Mouse (Mus musculus) liver, embryonic 16.5 days (tissue): Measurements from ENCODE around the gene Il12rb2. TPM values are rescaled to one million over a fixed set of nuclear protein-coding genes. Genes with fewer than 3 reads are reported as not detected.

Source experiments
- ATAC-seq: fragments of 200-750 bp; cut with Nextera tagmentation; 2 replicates; pipeline ENCODE4 v1.8.0; 2017; ENCODE audit warnings: low read depth, mild to moderate bottlenecking, moderate number of reproducible peaks, moderate library complexity
- H3K27ac ChIP-seq: fragments of 300-500 bp; sonication (generic); 2 replicates; pipeline ENCODE4 v1.5.1; 2014; ENCODE audit warnings: mild to moderate bottlenecking, low read length
- H3K27me3 ChIP-seq: fragments of 300-500 bp; sonication (generic); 2 replicates; pipeline ENCODE4 v1.6.1; 2014; ENCODE audit warnings: low read depth, low read length, mixed read lengths; ENCODE audit not compliant: control insufficient read depth, insufficient read depth
- H3K36me3 ChIP-seq: fragments of 300-500 bp; sonication (generic); 2 replicates; pipeline ENCODE4 v1.6.1; 2014; ENCODE audit warnings: mild to moderate bottlenecking; ENCODE audit not compliant: control insufficient read depth, insufficient read depth
- H3K4me1 ChIP-seq: fragments of 300-500 bp; sonication (generic); 2 replicates; pipeline ENCODE4 v1.6.1; 2014; ENCODE audit warnings: low read depth, low read length, mixed read lengths; ENCODE audit not compliant: control insufficient read depth
- H3K4me2 ChIP-seq: fragments of 300-500 bp; sonication (generic); 2 replicates; pipeline ENCODE4 v1.6.1; 2014; ENCODE audit warnings: low read depth, low read length, mixed read lengths
- H3K4me3 ChIP-seq: fragments of 300-500 bp; sonication (generic); 2 replicates; pipeline ENCODE4 v1.5.1; 2014; ENCODE audit warnings: low read depth, mild to moderate bottlenecking, low read length
- H3K9ac ChIP-seq: fragments of 300-500 bp; sonication (generic); 2 replicates; pipeline ENCODE4 v1.6.1; 2014; ENCODE audit warnings: low read depth, low read length
- H3K9me3 ChIP-seq: fragments of 300-500 bp; sonication (generic); replicated peaks from 2 replicates; pipeline ENCODE4 v1.6.1; 2016; ENCODE audit warnings: low read length; ENCODE audit not compliant: control insufficient read depth
- WGBS: fragments of 180-500 bp; shearing (Covaris S2); extraction: QIAGEN DNeasy Blood & Tissue Kit; methylation state at CpG from one replicate; pipeline ENCODE4 v1.1.7; 2014; ENCODE audit not compliant: insufficient replicate concordance; 5-methylcytosine and 5-hydroxymethylcytosine counted together
- polyA plus RNA-seq: library from polyadenylated mRNA; unstranded; fragments of >200 nt; fragmentation: Nextera tagmentation; extraction: Ambion mirVana; gene quantifications from 2 replicates; pipeline ENCODE4 v1.2.1, GENCODE M21; 2015

Il12rb2 gene
- polyA plus RNA-seq, 1 experiment from 2014 or later, result 0.19 TPM

DNA sequence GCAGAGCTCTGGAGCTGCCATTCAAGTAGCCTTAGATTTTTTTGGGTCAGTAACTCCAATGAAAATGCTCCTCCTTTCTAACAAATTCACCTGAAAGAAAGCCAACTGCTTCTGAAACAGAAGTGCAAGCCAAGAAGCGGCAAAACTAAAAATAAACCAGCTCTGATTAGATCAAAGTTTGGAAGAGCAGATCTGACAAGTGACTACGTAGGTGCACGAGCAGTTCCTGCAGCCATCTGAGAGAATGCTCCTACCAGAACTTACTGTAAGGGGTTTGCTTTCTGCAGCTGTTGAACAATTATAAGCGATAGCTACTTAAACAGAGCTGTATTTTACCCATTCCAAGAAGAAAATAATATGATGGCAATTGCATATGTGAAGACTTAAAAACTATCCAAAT, 73.5 kb downstream of the Il12rb2 start:
- WGBS, result 66% methylated on average over 4 of the region's 4 CpGs
- no peak for ATAC-seq

DNA sequence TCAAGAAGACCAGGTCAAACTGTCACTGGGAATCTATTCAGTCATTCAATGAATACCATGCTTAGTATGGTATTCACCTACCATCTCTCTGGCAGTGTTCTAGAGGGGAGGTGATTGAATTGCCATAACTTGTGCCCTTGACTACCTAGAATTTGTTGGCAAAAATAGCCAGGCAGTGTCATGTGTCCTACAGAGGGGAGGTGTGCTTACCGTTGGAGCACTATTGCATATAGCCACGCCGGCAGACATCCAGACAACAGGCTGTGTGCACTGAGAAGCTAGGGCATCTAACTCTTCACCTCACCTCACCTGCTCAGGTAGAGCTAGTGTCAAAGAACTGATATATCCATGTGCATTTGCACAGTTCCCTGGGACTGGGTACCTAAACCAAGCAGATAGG, 74.8 kb downstream of the Il12rb2 start:
- ATAC-seq, result no peak
- Histone ChIP-seq H3K4me2 (no peak overlapping the region), H3K9me3 (no peaks in the 10 kb centered on the region), H3K36me3 (no peaks in the 10 kb centered on the region), H3K9ac (no peak overlapping the region), H3K4me1 (no peaks in the 10 kb centered on the region; the same call in 1 of the 2 replicates), H3K4me3 (no peak overlapping the region), H3K27me3 (no peaks in the 10 kb centered on the region), H3K27ac (no peak overlapping the region)
- 79% methylated on average over 3 of the region's 3 CpGs for WGBS

More for the DNA sequence above, 73.5 kb downstream of the Il12rb2 start:
- H3K9me3 ChIP-seq, result no peaks in the 10 kb centered on the region
- no peaks in the 10 kb centered on the region; the same call in 1 of the 2 replicates for H3K4me1 ChIP-seq
- H3K4me2 ChIP-seq, result no peak overlapping the region
- H3K27me3 ChIP-seq, result no peaks in the 10 kb centered on the region
- no peaks in the 10 kb centered on the region for H3K36me3 ChIP-seq
- H3K27ac ChIP-seq, result no peak overlapping the region
- H3K4me3 ChIP-seq, result no peak overlapping the region
- H3K9ac ChIP-seq, result no peak overlapping the region

DNA sequence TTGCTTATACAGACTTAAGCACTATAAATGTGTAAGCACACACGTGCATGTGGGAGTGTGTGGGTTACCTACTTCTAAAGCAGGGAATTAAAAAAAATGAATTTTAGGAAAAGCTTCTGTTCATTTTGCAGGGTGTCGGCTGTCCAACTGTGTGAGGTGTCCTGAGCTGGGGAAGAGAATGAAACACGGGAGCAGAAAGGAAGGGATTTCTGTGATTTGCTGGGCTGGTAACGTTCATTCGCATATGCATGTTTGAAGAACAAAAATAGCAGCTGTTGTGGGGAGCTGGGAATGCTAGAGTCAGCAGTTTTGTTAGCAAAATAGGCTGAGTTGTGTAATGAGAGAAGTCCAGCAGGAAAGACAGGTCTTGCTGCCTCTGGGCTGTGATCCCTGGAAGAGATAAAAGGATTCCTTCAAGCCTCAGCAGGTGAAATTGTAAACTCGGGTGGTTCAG, 75.3 kb downstream of the Il12rb2 start:
- Histone ChIP-seq H3K9ac (no peak overlapping the region), H3K9me3 (no peaks in the 10 kb centered on the region), H3K27me3 (no peaks in the 10 kb centered on the region), H3K27ac (peak overlapping the region; percentile 31; the same call in 1 of the 2 replicates), H3K4me3 (no peak overlapping the region), H3K4me1 (no peaks in the 10 kb centered on the region; the same call in 1 of the 2 replicates), H3K36me3 (no peaks in the 10 kb centered on the region), H3K4me2 (no peak overlapping the region)
- WGBS, result 61% methylated on average over 6 of the region's 6 CpGs
- ATAC-seq, result peak; percentile 69

- no peaks in the 10 kb centered on the region for H3K27me3 ChIP-seq
- H3K9me3 ChIP-seq, result no peaks in the 10 kb centered on the region
- H3K4me2 ChIP-seq, result no peak overlapping the region
- H3K4me1 ChIP-seq, result no peaks in the 10 kb centered on the region; the same call in 1 of the 2 replicates
- 48% methylated on average over 4 of the region's 4 CpGs for WGBS
- no peaks in the 10 kb centered on the region for H3K36me3 ChIP-seq
- no peak overlapping the region for H3K9ac ChIP-seq
- ATAC-seq, result peak; percentile 86
- peak overlapping the region; percentile 33; the same call in 1 of the 2 replicates for H3K27ac ChIP-seq
- H3K4me3 ChIP-seq, result no peak overlapping the region
These were observed 75.7 kb downstream of the Il12rb2 start for GRCm38 (mm10) chr6:67300300-67300699.

DNA sequence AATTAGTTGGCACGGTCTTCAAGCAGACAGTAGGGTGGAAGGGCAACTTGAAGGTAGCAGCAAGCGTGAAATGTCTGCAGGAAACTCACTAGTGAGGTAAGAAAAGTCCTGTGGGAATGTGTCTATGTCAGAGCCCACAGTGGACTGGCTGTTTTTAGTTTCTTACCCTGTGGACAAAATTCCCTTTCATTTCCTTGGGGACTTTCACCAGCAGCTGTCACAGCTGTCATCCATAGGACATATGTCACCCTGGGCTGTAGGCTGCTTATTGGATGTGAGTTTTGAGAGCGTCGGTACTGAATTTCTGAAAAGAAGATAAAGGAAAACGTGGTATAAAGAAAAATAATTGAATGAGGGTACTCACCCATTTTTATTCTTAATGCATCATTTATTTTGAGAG, 77.2 kb downstream of the Il12rb2 start:
- no peaks in the 10 kb centered on the region for H3K9me3 ChIP-seq
- H3K4me1 ChIP-seq, result no peaks in the 10 kb centered on the region; the same call in 1 of the 2 replicates
- H3K4me3 ChIP-seq, result no peak overlapping the region
- no peak for ATAC-seq
- H3K27ac ChIP-seq, result no peak overlapping the region
- H3K9ac ChIP-seq, result no peak overlapping the region
- H3K4me2 ChIP-seq, result no peak overlapping the region
- H3K36me3 ChIP-seq, result no peaks in the 10 kb centered on the region
- no peaks in the 10 kb centered on the region for H3K27me3 ChIP-seq
- WGBS, result 76% methylated on average over 5 of the region's 5 CpGs

DNA sequence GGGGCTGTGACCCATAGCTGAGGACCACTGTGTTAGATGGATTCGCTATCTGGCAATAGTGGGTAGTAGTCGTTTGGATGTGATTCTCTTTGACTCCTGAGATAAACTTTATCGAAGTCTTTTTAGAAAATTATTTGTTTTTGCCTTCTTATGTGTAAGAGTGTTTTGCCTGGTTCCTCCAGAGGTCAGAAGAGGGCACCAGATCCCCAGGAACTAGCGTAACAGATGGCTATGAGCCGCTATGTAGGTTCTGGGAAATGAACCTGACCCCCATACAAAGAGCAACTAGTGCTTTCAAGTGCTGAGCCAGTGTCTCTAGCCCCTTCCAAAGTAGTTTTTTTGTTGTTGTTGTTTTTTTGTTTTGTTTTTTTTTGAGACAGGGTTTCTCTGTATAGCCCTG, 79.9 kb downstream of the Il12rb2 start:
- 53% methylated on average over 5 of the region's 5 CpGs for WGBS
- no peaks in the 10 kb centered on the region; the same call in 1 of the 2 replicates for H3K4me1 ChIP-seq
- H3K4me2 ChIP-seq, result no peak overlapping the region
- no peaks in the 10 kb centered on the region for H3K9me3 ChIP-seq
- ATAC-seq, result no peak
- H3K27me3 ChIP-seq, result no peaks in the 10 kb centered on the region
- H3K9ac ChIP-seq, result no peak overlapping the region
- no peaks in the 10 kb centered on the region for H3K36me3 ChIP-seq
- no peak overlapping the region for H3K27ac ChIP-seq
- H3K4me3 ChIP-seq, result no peak overlapping the region

- Histone ChIP-seq H3K9me3 (no peaks in the 10 kb centered on the region), H3K9ac (no peak overlapping the region), H3K36me3 (peaks cover 6% of the 10 kb centered on the region), H3K27me3 (no peaks in the 10 kb centered on the region), H3K4me2 (no peak overlapping the region), H3K4me1 (no peaks in the 10 kb centered on the region), H3K27ac (no peak overlapping the region), H3K4me3 (no peak overlapping the region)
- ATAC-seq, result no peak
- WGBS, result 53% methylated on average over 5 of the region's 5 CpGs
These were observed 83.9 kb downstream of the Il12rb2 start for GRCm38 (mm10) chr6:67292042-67292623.

- Histone ChIP-seq H3K9ac (no peak overlapping the region), H3K9me3 (no peaks in the 10 kb centered on the region), H3K4me3 (no peak overlapping the region), H3K4me1 (no peaks in the 10 kb centered on the region; the same call in none of the 2 replicates), H3K4me2 (no peak overlapping the region), H3K27me3 (no peaks in the 10 kb centered on the region), H3K36me3 (peaks cover 43% of the 10 kb centered on the region), H3K27ac (no peak overlapping the region)
- 55% methylated on average over 1 of the region's 1 CpGs for WGBS
- no peak for ATAC-seq
These were observed 93.1 kb downstream of the Il12rb2 start for GRCm38 (mm10) chr6:67282897-67283296.

DNA sequence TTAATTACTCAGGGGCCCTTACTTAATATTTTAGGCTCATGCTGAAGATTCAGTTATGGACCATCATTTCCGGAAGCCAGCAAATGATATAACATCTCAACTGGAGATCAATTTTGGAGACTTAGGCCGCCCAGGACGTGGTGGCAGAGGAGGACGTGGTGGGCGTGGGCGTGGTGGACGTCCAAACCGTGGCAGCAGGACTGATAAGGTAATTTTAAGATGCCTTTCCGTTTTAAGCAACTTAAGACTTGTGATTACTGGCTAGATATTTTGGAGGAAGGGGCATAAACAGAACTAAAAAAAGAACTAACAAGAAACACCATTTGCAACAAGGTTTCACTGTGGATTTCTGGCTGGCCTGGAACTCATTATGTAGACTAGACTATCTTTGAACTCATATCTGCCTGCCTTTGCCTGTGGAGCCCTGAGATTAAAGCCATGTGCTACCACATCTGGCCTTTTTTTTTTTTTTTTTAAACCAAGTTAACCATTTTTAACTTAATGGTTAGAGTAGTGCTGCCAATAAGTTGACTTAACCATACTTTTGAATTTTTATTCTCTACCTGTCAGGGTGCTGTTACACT, 94.3 kb downstream of the Il12rb2 start:
- Histone ChIP-seq H3K4me3 (no peak overlapping the region), H3K27me3 (no peaks in the 10 kb centered on the region), H3K36me3 (peaks cover 51% of the 10 kb centered on the region), H3K4me1 (no peaks in the 10 kb centered on the region; the same call in none of the 2 replicates), H3K9me3 (no peaks in the 10 kb centered on the region), H3K27ac (no peak overlapping the region), H3K9ac (no peak overlapping the region), H3K4me2 (no peak overlapping the region)
- ATAC-seq, result no peak
- 26% methylated on average over 9 of the region's 9 CpGs for WGBS
